Mouse (Mus musculus): Measurements from ENCODE around the gene Ccdc110. TPM values are rescaled to one million over a fixed set of nuclear protein-coding genes. Genes with fewer than 3 reads are reported as not detected.

Ccdc110 gene
- polyA plus RNA-seq, 1 experiment from 2014 or later, result not detected

DNA sequence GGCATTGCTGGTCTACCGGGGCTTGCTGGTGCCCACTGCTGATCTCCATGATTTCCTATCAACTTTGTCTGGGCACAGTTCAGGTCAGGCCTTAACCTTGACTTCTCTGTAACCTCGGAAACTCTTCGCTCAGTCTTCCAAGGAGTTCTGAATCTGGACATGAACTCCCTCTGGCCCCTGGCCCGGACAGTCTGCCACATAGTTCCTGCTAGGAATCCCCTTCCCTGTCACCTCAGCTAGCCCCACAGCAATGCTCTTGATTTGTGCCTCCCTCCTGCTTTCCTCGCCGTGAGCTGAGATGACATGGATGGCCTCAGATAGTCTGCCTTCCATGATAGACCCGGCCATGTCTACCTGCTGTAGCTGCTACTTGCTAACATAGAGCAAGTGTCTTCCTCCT, 14.0 kb upstream of the Ccdc110 start:
- no peak overlapping the region for H3K27ac ChIP-seq (replicated peaks in 1 of 2; ENCODE audit: control insufficient read depth in 1 of 2, insufficient read depth in 1 of 2, low read depth in 2 of 2, low read length in 2 of 2)
- no peak overlapping the region for H3K4me3 ChIP-seq (ENCODE audit: control insufficient read depth in 1 of 2, insufficient read depth in 1 of 2, low read depth in 1 of 2, low read length in 2 of 2)
- peaks cover 0 to 12% of the 10 kb centered on the region in 2 experiments; a peak in 1 of 4 replicates for H3K4me1 ChIP-seq (ENCODE audit: control insufficient read depth in 2 of 2, insufficient read depth in 2 of 2, low read length in 2 of 2)
- 0 out of 2 replicates have a peak, but pooled peaks cover 2% of the 10 kb centered on the region for H3K9me3 ChIP-seq (ENCODE audit: control insufficient read depth, low read length)
- H3K36me3 ChIP-seq (ENCODE audit: control insufficient read depth, insufficient read depth, low read length), result peaks cover 47% of the 10 kb centered on the region
- no peak overlapping the region for H3K9ac ChIP-seq (ENCODE audit: low read length)
- 81% methylated on average over 7 of the region's 7 CpGs for WGBS
- H3K27me3 ChIP-seq (ENCODE audit: control insufficient read depth, insufficient read depth, low read length), result no peaks in the 10 kb centered on the region
- ATAC-seq (ENCODE audit: insufficient number of reproducible peaks, insufficient read depth, low FRiP score, low read depth), result no peak
- no peak overlapping the region for H3K4me2 ChIP-seq (ENCODE audit: low read length)

DNA sequence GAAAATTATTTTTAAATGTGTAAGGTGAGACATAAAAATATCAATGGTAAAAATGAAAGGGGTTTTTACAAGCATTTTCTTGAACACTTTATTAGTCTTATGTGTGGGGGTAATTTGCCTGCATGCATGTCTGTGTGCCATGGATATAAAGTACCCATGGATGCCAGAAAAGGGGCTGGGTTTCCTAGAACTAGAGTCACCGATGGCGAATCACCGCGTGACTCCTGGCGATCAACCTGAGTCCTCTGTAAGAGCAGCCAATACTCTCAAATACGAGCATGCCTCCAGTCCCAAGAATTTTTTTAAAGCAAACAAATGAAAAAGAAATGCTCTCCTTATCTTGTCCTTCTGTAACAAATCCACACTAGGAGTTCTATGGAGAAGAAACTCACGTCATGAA, 12.3 kb upstream of the Ccdc110 start:
- Histone ChIP-seq H3K36me3 (ENCODE audit: control insufficient read depth, insufficient read depth, low read length) (peaks cover 30% of the 10 kb centered on the region), H3K9me3 (ENCODE audit: control insufficient read depth, low read length) (0 out of 2 replicates have a peak, but pooled peaks cover 2% of the 10 kb centered on the region), H3K4me2 (ENCODE audit: low read length) (no peak overlapping the region), H3K27ac (replicated peaks in 1 of 2; ENCODE audit: control insufficient read depth in 1 of 2, insufficient read depth in 1 of 2, low read depth in 2 of 2, low read length in 2 of 2) (no peak overlapping the region), H3K4me3 (ENCODE audit: control insufficient read depth in 1 of 2, insufficient read depth in 1 of 2, low read depth in 1 of 2, low read length in 2 of 2) (no peak overlapping the region), H3K27me3 (ENCODE audit: control insufficient read depth, insufficient read depth, low read length) (no peaks in the 10 kb centered on the region), H3K9ac (ENCODE audit: low read length) (no peak overlapping the region), H3K4me1 (ENCODE audit: control insufficient read depth in 2 of 2, insufficient read depth in 2 of 2, low read length in 2 of 2) (0 out of 4 replicates have a peak, but pooled peaks cover 0 to 3% of the 10 kb centered on the region in 2 experiments)
- WGBS, result 93% methylated on average over 7 of the region's 7 CpGs
- ATAC-seq (ENCODE audit: insufficient number of reproducible peaks, insufficient read depth, low FRiP score, low read depth), result no peak

DNA sequence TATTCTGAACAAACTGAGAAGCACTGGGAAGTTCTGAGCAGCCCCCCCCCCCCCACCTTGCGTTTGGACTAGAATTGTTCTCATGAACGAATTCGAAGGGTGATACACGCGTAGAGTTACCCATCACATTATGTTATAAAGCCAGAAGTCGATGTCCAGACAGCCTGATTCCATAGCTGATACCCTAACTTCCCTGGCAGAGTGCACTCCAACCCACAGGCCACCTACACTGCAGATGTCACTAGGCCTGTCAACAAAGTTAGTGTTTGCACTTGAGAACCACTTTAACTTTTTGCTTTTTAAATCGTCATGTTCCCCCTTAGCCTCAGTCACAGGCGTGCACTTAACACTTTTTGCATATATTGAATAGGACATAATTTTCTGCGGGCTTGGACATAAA, 2.6 kb downstream of the Ccdc110 start:
- H3K36me3 ChIP-seq (ENCODE audit: control insufficient read depth, insufficient read depth, low read length), result no peaks in the 10 kb centered on the region
- no peak for ATAC-seq (ENCODE audit: insufficient number of reproducible peaks, insufficient read depth, low FRiP score, low read depth)
- WGBS, result 74% methylated on average over 9 of the region's 9 CpGs

GRCm38 (mm10) chr8:45946283-45946682, 11.9 kb downstream of the Ccdc110 start:
- Histone ChIP-seq H3K4me2 (ENCODE audit: low read length) (no peak overlapping the region), H3K4me1 (ENCODE audit: control insufficient read depth in 2 of 2, insufficient read depth in 2 of 2, low read length in 2 of 2) (peaks cover 0 to 3% of the 10 kb centered on the region in 2 experiments; a peak in 1 of 4 replicates), H3K4me3 (ENCODE audit: control insufficient read depth in 1 of 2, insufficient read depth in 1 of 2, low read depth in 1 of 2, low read length in 2 of 2) (no peak overlapping the region), H3K27me3 (ENCODE audit: control insufficient read depth, insufficient read depth, low read length) (no peaks in the 10 kb centered on the region), H3K36me3 (ENCODE audit: control insufficient read depth, insufficient read depth, low read length) (no peaks in the 10 kb centered on the region), H3K27ac (replicated peaks in 1 of 2; ENCODE audit: control insufficient read depth in 1 of 2, insufficient read depth in 1 of 2, low read depth in 2 of 2, low read length in 2 of 2) (no peak overlapping the region), H3K9ac (ENCODE audit: low read length) (no peak overlapping the region), H3K9me3 (ENCODE audit: control insufficient read depth, low read length) (no peaks in the 10 kb centered on the region)
- 87% methylated on average over 4 of the region's 4 CpGs for WGBS
- ATAC-seq (ENCODE audit: insufficient number of reproducible peaks, insufficient read depth, low FRiP score, low read depth), result no peak

More for the DNA sequence above, 2.6 kb downstream of the Ccdc110 start:
- Histone ChIP-seq H3K27me3 (ENCODE audit: control insufficient read depth, insufficient read depth, low read length) (no peaks in the 10 kb centered on the region), H3K4me2 (ENCODE audit: low read length) (no peak overlapping the region), H3K4me1 (ENCODE audit: control insufficient read depth in 2 of 2, insufficient read depth in 2 of 2, low read length in 2 of 2) (peaks cover 0 to 3% of the 10 kb centered on the region in 2 experiments; a peak in 2 of 4 replicates), H3K4me3 (ENCODE audit: control insufficient read depth in 1 of 2, insufficient read depth in 1 of 2, low read depth in 1 of 2, low read length in 2 of 2) (no peak overlapping the region), H3K9me3 (ENCODE audit: control insufficient read depth, low read length) (no peaks in the 10 kb centered on the region), H3K27ac (replicated peaks in 1 of 2; ENCODE audit: control insufficient read depth in 1 of 2, insufficient read depth in 1 of 2, low read depth in 2 of 2, low read length in 2 of 2) (no peak overlapping the region), H3K9ac (ENCODE audit: low read length) (no peak overlapping the region)

DNA sequence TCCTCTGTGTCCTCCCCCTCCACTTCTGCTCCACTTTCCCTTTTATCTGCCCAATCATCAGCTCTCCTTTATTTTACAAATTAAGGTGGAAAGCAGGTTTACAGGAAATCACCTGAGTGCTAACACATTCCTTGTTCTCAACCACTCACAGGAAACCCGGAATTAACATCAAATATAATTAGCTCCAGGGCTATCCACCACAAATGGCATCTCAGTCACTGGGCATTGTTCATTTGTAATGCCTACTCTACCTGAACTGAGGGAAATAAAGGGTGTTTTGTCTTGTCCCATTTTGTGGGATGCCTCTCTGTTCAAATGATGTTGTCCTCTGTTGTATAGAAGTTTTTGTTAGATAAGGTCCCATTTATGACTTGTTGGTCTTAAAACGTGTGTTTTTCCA, 16.2 kb downstream of the Ccdc110 start:
- WGBS, result 52% methylated on average over 2 of the region's 2 CpGs
- no peak overlapping the region for H3K9ac ChIP-seq (ENCODE audit: low read length)

DNA sequence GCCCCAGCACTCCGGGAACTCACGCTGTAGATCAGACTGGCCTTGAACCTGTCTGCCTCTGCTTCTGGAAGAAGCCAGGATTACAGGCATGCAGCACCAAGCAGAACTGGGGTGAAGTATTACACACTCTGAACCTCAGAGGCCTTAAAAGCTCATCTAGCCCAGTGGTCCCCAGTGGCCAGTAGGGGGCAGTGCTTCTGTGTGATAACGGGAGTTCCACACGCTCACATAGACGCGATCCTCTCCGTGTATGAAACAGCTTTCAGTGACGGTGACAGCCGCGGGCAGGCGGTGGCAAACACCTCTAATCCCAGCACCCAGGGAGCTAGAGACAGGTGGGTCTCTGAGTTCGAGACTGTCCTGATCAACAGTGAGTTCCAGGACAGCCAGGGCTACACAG, 36.5 kb downstream of the Ccdc110 start:
- Histone ChIP-seq H3K4me3 (ENCODE audit: control insufficient read depth in 1 of 2, insufficient read depth in 1 of 2, low read depth in 1 of 2, low read length in 2 of 2) (no peak overlapping the region), H3K36me3 (ENCODE audit: control insufficient read depth, insufficient read depth, low read length) (no peaks in the 10 kb centered on the region), H3K27ac (replicated peaks in 1 of 2; ENCODE audit: control insufficient read depth in 1 of 2, insufficient read depth in 1 of 2, low read depth in 2 of 2, low read length in 2 of 2) (no peak overlapping the region), H3K4me2 (ENCODE audit: low read length) (no peak overlapping the region), H3K27me3 (ENCODE audit: control insufficient read depth, insufficient read depth, low read length) (no peaks in the 10 kb centered on the region), H3K9me3 (ENCODE audit: control insufficient read depth, low read length) (no peaks in the 10 kb centered on the region), H3K4me1 (ENCODE audit: control insufficient read depth in 2 of 2, insufficient read depth in 2 of 2, low read length in 2 of 2) (peaks cover 5 to 6% of the 10 kb centered on the region in 2 experiments; a peak in 2 of 4 replicates), H3K9ac (ENCODE audit: low read length) (no peak overlapping the region)
- ATAC-seq (ENCODE audit: insufficient number of reproducible peaks, insufficient read depth, low FRiP score, low read depth), result no peak
- WGBS, result 93% methylated on average over 12 of the region's 12 CpGs

More for the DNA sequence above, 16.2 kb downstream of the Ccdc110 start:
- H3K9me3 ChIP-seq (ENCODE audit: control insufficient read depth, low read length), result no peaks in the 10 kb centered on the region
- ATAC-seq (ENCODE audit: insufficient number of reproducible peaks, insufficient read depth, low FRiP score, low read depth), result no peak
- H3K36me3 ChIP-seq (ENCODE audit: control insufficient read depth, insufficient read depth, low read length), result no peaks in the 10 kb centered on the region
- no peak overlapping the region for H3K4me3 ChIP-seq (ENCODE audit: control insufficient read depth in 1 of 2, insufficient read depth in 1 of 2, low read depth in 1 of 2, low read length in 2 of 2)
- H3K4me2 ChIP-seq (ENCODE audit: low read length), result no peak overlapping the region
- no peak overlapping the region for H3K27ac ChIP-seq (replicated peaks in 1 of 2; ENCODE audit: control insufficient read depth in 1 of 2, insufficient read depth in 1 of 2, low read depth in 2 of 2, low read length in 2 of 2)
- no peaks in the 10 kb centered on the region for H3K4me1 ChIP-seq (ENCODE audit: control insufficient read depth in 2 of 2, insufficient read depth in 2 of 2, low read length in 2 of 2)
- no peaks in the 10 kb centered on the region for H3K27me3 ChIP-seq (ENCODE audit: control insufficient read depth, insufficient read depth, low read length)

GRCm38 (mm10) chr8:45973988-45974505, 39.6 kb downstream of the Ccdc110 start:
- peak overlapping the region; percentile 65 for H3K4me2 ChIP-seq (ENCODE audit: low read length)
- peaks cover 13% of the 10 kb centered on the region; the same call in 1 of the 2 replicates for H3K36me3 ChIP-seq (ENCODE audit: control insufficient read depth, insufficient read depth, low read length)
- no peak for ATAC-seq (ENCODE audit: insufficient number of reproducible peaks, insufficient read depth, low FRiP score, low read depth)
- no peak overlapping the region for H3K27ac ChIP-seq (replicated peaks in 1 of 2; ENCODE audit: control insufficient read depth in 1 of 2, insufficient read depth in 1 of 2, low read depth in 2 of 2, low read length in 2 of 2)
- H3K4me3 ChIP-seq (ENCODE audit: control insufficient read depth in 1 of 2, insufficient read depth in 1 of 2, low read depth in 1 of 2, low read length in 2 of 2), result peak overlapping the region in 1 of 2 experiments; percentile 63; a peak in 1 of 4 replicates
- peaks cover 8 to 10% of the 10 kb centered on the region in 2 experiments; a peak in 3 of 4 replicates for H3K4me1 ChIP-seq (ENCODE audit: control insufficient read depth in 2 of 2, insufficient read depth in 2 of 2, low read length in 2 of 2)
- 56% methylated on average over 8 of the region's 8 CpGs for WGBS
- 0 out of 2 replicates have a peak, but pooled peaks cover 3% of the 10 kb centered on the region for H3K9me3 ChIP-seq (ENCODE audit: control insufficient read depth, low read length)
- no peaks in the 10 kb centered on the region for H3K27me3 ChIP-seq (ENCODE audit: control insufficient read depth, insufficient read depth, low read length)
- 0 out of 2 replicates have a peak overlapping the region, but pooled peaks have one; percentile 79 for H3K9ac ChIP-seq (ENCODE audit: low read length)
